Mouse (Mus musculus) bone marrow macrophage, adult 2 months (primary cell): ENCODE results near the gene Snta1.

Source experiments
- CTCF ChIP-seq: IDR thresholded peaks from 2 replicates; pipeline ENCODE4 v1.5.1; 2012; ENCODE audit warnings: low read depth, mild to moderate bottlenecking, low read length, moderate library complexity
- POLR2A ChIP-seq: IDR thresholded peaks from 2 replicates; pipeline ENCODE4 v1.6.1; 2012; ENCODE audit warnings: mild to moderate bottlenecking, low read depth, low read length, borderline replicate concordance

DNA sequence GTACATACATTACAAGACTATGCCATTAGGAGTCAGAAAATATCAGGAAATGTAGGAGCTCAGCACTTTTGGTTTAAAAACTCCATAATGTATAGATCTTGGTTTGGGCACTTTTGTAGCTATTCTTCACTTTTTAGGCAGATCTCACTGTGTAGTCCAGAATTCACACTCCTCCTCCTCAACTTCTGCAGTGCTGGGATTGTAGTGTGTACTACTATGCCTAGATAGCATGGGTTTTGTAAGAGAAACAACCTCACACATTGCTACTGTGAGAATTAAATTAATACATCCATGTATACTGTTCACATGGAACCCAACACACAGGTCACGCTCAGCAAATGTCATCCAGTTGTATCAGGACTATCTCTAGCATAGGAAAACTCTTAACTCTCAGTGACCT is 40.4 kb downstream of the Snta1 start:
- no peak for TF ChIP-seq POLR2A
- no peak for TF ChIP-seq CTCF
